Mouse (Mus musculus): ENCODE measurements around the gene Col26a1. TPM values are rescaled to one million over a fixed set of nuclear protein-coding genes. Genes with fewer than 3 reads are reported as not detected.
A peak's percentile ranks its signal among the peaks of the same experiment; 100 is the strongest.

Col26a1 gene
- total and polyA plus RNA-seq, 2 experiments from 2014 or later = 27.1 to 43.7 TPM

GRCm38 (mm10) chr5:136918655-136919472 lies 35.9 kb upstream of the Col26a1 start:
- ATAC-seq (peak; percentile 92), DNase-seq (peak; percentile 93)
- Histone ChIP-seq H3K4me1 (ENCODE audit: insufficient read depth) (peaks cover 4% of the 10 kb centered on the region; the same call in 1 of the 2 replicates), H3K27me3 (ENCODE audit: insufficient read depth, low read length) (no peaks in the 10 kb centered on the region), H3K36me3 (ENCODE audit: insufficient read depth) (0 out of 2 replicates have a peak, but pooled peaks cover 6% of the 10 kb centered on the region), H3K9me3 (ENCODE audit: low read length) (no peaks in the 10 kb centered on the region), H3K4me2 (ENCODE audit: low read depth) (peak overlapping the region; percentile 70), H3K9ac (peak overlapping the region; percentile 66), H3K27ac (ENCODE audit: low read depth, low read length) (peak overlapping the region; percentile 73), H3K4me3 (ENCODE audit: low read depth, low read length) (peak overlapping the region; percentile 65)
- whole genome bisulfite sequencing = 4% methylated on average over 38 of the region's 38 CpGs
- TF ChIP-seq CTCF (IDR thresholded peaks at IDR 0.05; ENCODE audit: low read depth) = no peak

DNA sequence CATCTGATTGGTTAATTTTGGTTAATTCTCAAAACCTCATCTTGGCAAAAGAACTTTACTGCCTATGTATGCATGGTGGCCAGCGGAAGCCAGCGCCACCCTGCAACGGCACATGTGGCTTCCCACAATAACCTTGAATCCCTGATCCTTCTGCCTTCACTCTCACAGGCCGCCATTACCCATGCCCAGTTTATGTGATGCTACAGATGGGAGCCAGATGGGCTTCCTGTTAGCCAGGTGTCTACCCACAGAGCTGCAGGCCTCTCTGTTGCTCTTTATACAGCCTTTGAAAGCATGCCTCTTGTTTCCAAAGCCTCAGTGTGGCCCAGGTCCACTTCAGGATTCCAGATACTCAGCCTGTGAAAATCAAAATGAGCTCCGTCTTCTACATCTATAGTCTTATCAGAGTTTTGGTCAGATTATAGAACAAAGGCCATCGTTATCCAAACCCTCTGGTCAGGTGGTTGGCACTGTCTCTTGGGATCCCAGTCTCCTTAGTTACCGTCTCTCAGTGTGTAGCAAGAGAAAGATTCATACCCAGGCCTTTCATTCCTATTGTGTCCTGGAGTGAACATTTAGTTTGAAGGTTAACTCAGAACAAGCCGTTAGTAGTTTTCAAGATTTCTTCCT lies 34.7 kb upstream of the Col26a1 start:
- no peak for TF ChIP-seq CTCF (IDR thresholded peaks at IDR 0.05; ENCODE audit: low read depth)
- WGBS = 93% methylated on average over 8 of the region's 8 CpGs
- H3K27me3 ChIP-seq (ENCODE audit: insufficient read depth, low read length) = no peaks in the 10 kb centered on the region

DNA sequence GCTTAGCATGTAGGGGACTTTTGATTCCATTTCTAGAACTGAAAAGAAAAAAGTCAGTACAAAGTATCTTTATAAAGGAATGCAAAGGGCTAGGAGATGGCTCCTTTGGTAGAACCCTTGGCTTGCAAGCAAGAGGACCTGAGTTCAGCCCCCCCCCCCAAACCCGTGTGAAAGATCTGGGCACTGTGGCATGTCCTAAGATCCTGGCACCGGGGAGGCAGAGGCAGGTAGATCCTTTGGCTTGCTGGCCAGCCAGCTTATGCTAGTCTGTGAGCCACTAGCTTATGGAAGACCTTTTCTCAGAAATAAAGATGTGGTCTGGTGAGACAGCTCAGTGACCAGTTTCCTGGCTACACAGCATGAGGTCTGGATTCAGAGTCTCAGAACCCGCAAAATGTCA lies 31.2 kb upstream of the Col26a1 start:
- TF ChIP-seq CTCF (IDR thresholded peaks at IDR 0.05; ENCODE audit: low read depth) = no peak
- H3K4me2 ChIP-seq (ENCODE audit: low read depth) = no peak overlapping the region
- H3K9me3 ChIP-seq (ENCODE audit: low read length) = no peaks in the 10 kb centered on the region
- 91% methylated on average over 3 of the region's 3 CpGs for WGBS
- ATAC-seq = no peak
- H3K27ac ChIP-seq (ENCODE audit: low read depth, low read length) = no peak overlapping the region
- H3K9ac ChIP-seq = no peak overlapping the region
- H3K36me3 ChIP-seq (ENCODE audit: insufficient read depth) = peaks cover 31% of the 10 kb centered on the region
- H3K4me1 ChIP-seq (ENCODE audit: insufficient read depth) = no peaks in the 10 kb centered on the region
- H3K4me3 ChIP-seq (ENCODE audit: low read depth, low read length) = no peak overlapping the region
- no peaks in the 10 kb centered on the region for H3K27me3 ChIP-seq (ENCODE audit: insufficient read depth, low read length)
- no peak for DNase-seq

More for the DNA sequence above, 34.7 kb upstream of the Col26a1 start:
- H3K4me1 ChIP-seq (ENCODE audit: insufficient read depth) = peaks cover 4% of the 10 kb centered on the region; the same call in 1 of the 2 replicates
- H3K4me3 ChIP-seq (ENCODE audit: low read depth, low read length) = no peak overlapping the region
- H3K9me3 ChIP-seq (ENCODE audit: low read length) = no peaks in the 10 kb centered on the region
- no peak for ATAC-seq
- no peak overlapping the region for H3K27ac ChIP-seq (ENCODE audit: low read depth, low read length)
- H3K4me2 ChIP-seq (ENCODE audit: low read depth) = no peak overlapping the region
- peaks cover 17% of the 10 kb centered on the region for H3K36me3 ChIP-seq (ENCODE audit: insufficient read depth)
- DNase-seq = no peak
- no peak overlapping the region for H3K9ac ChIP-seq

DNA sequence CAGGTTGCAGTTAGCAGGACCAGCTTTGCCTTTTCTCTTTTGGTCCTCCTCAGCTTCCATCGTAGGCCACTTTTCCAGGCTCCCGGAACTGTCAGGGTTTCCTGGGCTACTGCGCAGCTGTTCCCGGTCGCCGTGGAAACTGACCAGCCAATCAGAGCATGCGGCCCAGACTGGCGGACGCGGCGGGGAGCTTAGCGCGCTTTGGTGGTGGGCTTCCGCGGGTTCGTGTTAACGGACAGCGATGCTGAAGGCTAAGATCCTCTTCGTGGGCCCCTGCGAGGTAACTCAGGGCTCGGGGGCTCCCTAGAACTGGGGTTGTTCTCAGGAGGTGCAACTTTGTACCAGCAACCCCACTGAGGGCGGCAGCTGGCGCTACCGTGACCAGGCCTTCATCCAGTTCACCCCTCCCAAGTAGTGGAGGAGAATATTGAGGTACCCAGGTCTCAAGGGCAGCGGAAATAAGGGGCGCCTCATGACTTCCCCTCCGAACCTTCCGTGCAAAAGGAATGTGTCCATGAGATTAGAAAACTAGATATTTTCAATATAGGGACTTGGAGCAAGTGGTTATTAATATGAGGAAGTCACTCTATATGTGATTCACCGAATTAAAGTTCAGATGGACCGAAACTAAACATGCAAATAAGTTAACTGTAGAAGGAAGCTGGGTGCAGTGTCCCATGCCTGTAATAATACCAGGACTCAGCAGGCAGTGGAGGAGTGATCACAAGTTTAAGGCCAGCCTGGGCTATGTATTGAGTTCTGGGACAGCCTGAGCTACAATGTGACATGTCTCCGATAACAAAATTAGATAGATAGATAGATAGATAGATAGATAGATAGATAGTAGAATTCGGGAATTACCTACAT lies 25.2 kb upstream of the Col26a1 start, which contains the start of gene Ift22:
Gene Ift22, plus strand, starts transcription at position 160 of the 867 bp plus-strand sequence.
- peak within 1 kb of the TSS; percentile 70 for H3K4me3 ChIP-seq (ENCODE audit: low read depth, low read length)
- H3K9me3 ChIP-seq (ENCODE audit: low read length) = no peaks in the 10 kb centered on the region
- H3K9ac ChIP-seq = peak within 1 kb of the TSS; percentile 74
- ATAC-seq (peak; percentile 99), DNase-seq (peak; percentile 94)
- H3K4me2 ChIP-seq (ENCODE audit: low read depth) = peak within 1 kb of the TSS; percentile 56
- no peak for TF ChIP-seq CTCF (IDR thresholded peaks at IDR 0.05; ENCODE audit: low read depth)
- peaks cover 19% of the 10 kb centered on the region for H3K36me3 ChIP-seq (ENCODE audit: insufficient read depth)
- 9% methylated on average over 32 of the region's 32 CpGs for WGBS
- H3K27me3 ChIP-seq (ENCODE audit: insufficient read depth, low read length) = no peaks in the 10 kb centered on the region
- H3K27ac ChIP-seq (ENCODE audit: low read depth, low read length) = peak within 1 kb of the TSS; percentile 42
- H3K4me1 ChIP-seq (ENCODE audit: insufficient read depth) = no peaks in the 10 kb centered on the region; the same call in 1 of the 2 replicates

DNA sequence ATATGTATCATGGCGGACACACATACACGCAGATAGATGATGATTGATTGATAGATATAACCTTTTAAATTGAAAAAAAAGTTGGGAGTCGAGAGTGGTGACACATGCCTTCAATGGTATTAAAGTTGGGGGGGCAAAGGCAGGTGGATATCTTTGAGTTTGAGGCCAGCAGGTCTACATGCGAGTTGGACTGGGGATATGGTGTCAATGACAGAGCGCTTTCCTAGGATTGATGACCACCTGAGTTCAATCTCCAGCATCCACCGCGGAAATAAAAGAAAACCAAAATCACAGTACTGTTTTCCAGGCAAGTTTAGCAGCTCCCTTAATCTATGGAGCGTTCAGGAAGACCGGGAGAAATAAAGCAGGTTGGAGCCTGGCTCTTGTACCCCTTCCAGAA lies 24.6 kb upstream of the Col26a1 start:
- TF ChIP-seq CTCF (IDR thresholded peaks at IDR 0.05; ENCODE audit: low read depth) = no peak
- no peaks in the 10 kb centered on the region; the same call in 1 of the 2 replicates for H3K4me1 ChIP-seq (ENCODE audit: insufficient read depth)
- DNase-seq = no peak
- H3K4me2 ChIP-seq (ENCODE audit: low read depth) = peak overlapping the region; percentile 56
- ATAC-seq = peak; percentile 21; the same call in 1 of the 2 replicates
- peaks cover 12% of the 10 kb centered on the region for H3K36me3 ChIP-seq (ENCODE audit: insufficient read depth)
- H3K27me3 ChIP-seq (ENCODE audit: insufficient read depth, low read length) = no peaks in the 10 kb centered on the region
- peak overlapping the region; percentile 70 for H3K4me3 ChIP-seq (ENCODE audit: low read depth, low read length)
- peak overlapping the region; percentile 42; the same call in 1 of the 2 replicates for H3K27ac ChIP-seq (ENCODE audit: low read depth, low read length)
- H3K9me3 ChIP-seq (ENCODE audit: low read length) = no peaks in the 10 kb centered on the region
- 40% methylated on average over 9 of the region's 9 CpGs for WGBS
- peak overlapping the region; percentile 74 for H3K9ac ChIP-seq

DNA sequence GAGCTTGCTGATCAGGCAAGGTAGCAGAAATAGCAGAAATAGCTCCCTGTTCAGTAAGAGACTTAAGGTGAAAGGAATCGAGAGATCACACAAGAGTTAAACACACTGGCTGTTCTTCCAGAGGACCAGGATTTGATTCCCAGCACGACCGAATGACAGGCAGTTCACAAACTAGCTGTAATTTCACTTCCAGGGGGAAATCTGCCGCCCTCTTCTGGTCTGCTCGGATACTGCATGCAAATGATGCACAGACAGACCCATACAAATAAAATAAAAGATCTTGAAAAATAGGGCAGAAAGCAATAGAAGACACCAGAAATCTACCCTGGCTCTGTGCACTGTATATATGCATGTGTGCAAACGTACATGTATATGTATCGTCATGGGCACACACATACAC lies 22.6 kb upstream of the Col26a1 start:
- peak; percentile 45; the same call in 1 of the 2 replicates for TF ChIP-seq CTCF (IDR thresholded peaks at IDR 0.05; ENCODE audit: low read depth)

More for the DNA sequence above, 22.6 kb upstream of the Col26a1 start:
- Histone ChIP-seq H3K4me3 (ENCODE audit: low read depth, low read length) (no peak overlapping the region), H3K9me3 (ENCODE audit: low read length) (no peaks in the 10 kb centered on the region), H3K4me2 (ENCODE audit: low read depth) (no peak overlapping the region), H3K27me3 (ENCODE audit: insufficient read depth, low read length) (no peaks in the 10 kb centered on the region), H3K27ac (ENCODE audit: low read depth, low read length) (no peak overlapping the region), H3K4me1 (ENCODE audit: insufficient read depth) (no peaks in the 10 kb centered on the region; the same call in 1 of the 2 replicates), H3K9ac (no peak overlapping the region), H3K36me3 (ENCODE audit: insufficient read depth) (no peaks in the 10 kb centered on the region)
- DNase-seq (no peak), ATAC-seq (no peak)
- WGBS = 52% methylated on average over 7 of the region's 7 CpGs
